Mouse (Mus musculus): ENCODE measurements around the gene Pomt2. TPM values are rescaled to one million over a fixed set of nuclear protein-coding genes. Genes with fewer than 3 reads are reported as not detected.

Gene Pomt2
- polyA plus RNA-seq, 1 experiment = 12.9 TPM

DNA sequence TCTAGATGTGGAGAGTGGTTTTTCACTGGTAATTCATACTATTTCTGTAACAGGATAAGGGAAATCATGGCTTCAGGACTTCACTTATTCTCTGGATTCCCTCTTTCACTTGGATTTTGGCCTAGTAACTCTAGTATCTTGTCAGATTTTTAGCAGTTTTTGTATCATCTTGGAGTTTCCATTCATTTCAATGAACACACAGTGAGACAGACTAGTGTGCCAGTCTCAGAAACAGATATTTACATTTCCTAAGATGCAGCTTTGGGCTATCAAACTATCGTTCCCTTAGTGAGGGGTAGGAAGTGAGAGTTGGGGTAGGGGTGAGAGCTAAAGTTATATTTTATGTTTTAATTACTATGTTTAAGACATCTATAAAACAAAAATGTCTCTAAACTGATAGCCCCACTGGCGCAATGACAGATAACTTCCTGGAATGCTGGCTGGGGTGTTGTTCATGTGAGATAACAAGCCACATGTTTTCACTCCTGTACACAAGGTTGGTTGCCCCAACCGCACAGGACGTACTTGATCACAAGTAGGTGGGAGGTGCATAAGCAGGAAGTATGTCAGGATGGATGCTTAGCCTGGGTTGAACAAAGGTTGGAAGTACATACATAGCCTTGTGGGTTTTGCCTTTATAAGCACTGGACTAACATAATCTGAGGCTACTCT, 25.7 kb downstream of the Pomt2 start:
- Histone ChIP-seq H3K27ac (ENCODE audit: insufficient read depth, low read length) (no peak overlapping the region), H3K36me3 (ENCODE audit: control insufficient read depth, insufficient read depth, low read length, poor library complexity, severe bottlenecking) (no peaks in the 10 kb centered on the region), H3K9ac (ENCODE audit: low read depth, poor library complexity, severe bottlenecking) (no peak overlapping the region), H3K27me3 (ENCODE audit: control insufficient read depth, insufficient read depth, low read length, poor library complexity, severe bottlenecking) (no peaks in the 10 kb centered on the region), H3K4me1 (ENCODE audit: control insufficient read depth, insufficient read depth, low read length) (no peaks in the 10 kb centered on the region), H3K4me3 (ENCODE audit: low read depth, low read length) (no peak overlapping the region), H3K9me3 (replicated peaks; ENCODE audit: control insufficient read depth, insufficient read depth, low read length, poor library complexity, severe bottlenecking) (no peaks in the 10 kb centered on the region)
- TF ChIP-seq CTCF (IDR thresholded peaks at IDR 0.05; ENCODE audit: low read depth, low read length) = no peak
- TF ChIP-seq POLR2A (IDR thresholded peaks at IDR 0.05; ENCODE audit: insufficient read depth, low read length) = no peak
- no peak for TF ChIP-seq EP300 (IDR thresholded peaks at IDR 0.05; ENCODE audit: insufficient read depth, low read depth, low read length)

DNA sequence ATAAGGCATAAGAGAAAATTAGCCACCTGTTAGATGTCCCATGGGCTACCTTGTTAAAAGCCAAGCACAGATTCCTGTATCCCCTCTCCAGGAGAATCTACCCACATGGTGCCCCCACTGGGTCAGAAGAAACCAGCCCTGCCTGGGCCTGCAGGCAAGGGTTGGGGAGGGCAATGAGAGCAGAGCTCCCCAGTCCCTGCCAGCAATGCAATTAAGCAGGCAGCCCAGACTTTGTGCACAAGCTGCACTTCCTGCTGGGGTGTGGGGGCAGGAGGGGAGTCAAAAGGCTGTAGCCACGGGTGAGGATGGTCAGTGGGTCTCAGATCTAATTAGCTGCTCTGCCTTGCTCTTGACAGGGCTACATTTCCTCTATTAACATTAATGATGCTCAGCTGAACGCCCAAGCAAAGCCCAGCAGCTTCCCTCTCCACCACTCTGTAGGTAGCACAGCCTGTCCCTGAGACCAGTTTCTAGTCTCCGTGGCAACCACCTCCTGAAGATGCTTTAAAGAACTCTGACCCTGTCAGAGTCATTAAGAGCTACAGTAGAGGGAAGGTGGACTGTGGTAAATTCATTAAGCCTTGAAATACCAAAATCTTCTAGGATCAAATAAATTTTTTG, 40.3 kb downstream of the Pomt2 start:
- Histone ChIP-seq H3K9me3 (replicated peaks; ENCODE audit: control insufficient read depth, insufficient read depth, low read length, poor library complexity, severe bottlenecking) (no peaks in the 10 kb centered on the region), H3K4me1 (ENCODE audit: control insufficient read depth, insufficient read depth, low read length) (no peaks in the 10 kb centered on the region), H3K9ac (ENCODE audit: low read depth, poor library complexity, severe bottlenecking) (no peak overlapping the region), H3K4me3 (ENCODE audit: low read depth, low read length) (no peak overlapping the region), H3K36me3 (ENCODE audit: control insufficient read depth, insufficient read depth, low read length, poor library complexity, severe bottlenecking) (no peaks in the 10 kb centered on the region), H3K27ac (ENCODE audit: insufficient read depth, low read length) (no peak overlapping the region), H3K27me3 (ENCODE audit: control insufficient read depth, insufficient read depth, low read length, poor library complexity, severe bottlenecking) (no peaks in the 10 kb centered on the region)
- no peak for TF ChIP-seq POLR2A (IDR thresholded peaks at IDR 0.05; ENCODE audit: insufficient read depth, low read length)
- no peak for TF ChIP-seq EP300 (IDR thresholded peaks at IDR 0.05; ENCODE audit: insufficient read depth, low read depth, low read length)

DNA sequence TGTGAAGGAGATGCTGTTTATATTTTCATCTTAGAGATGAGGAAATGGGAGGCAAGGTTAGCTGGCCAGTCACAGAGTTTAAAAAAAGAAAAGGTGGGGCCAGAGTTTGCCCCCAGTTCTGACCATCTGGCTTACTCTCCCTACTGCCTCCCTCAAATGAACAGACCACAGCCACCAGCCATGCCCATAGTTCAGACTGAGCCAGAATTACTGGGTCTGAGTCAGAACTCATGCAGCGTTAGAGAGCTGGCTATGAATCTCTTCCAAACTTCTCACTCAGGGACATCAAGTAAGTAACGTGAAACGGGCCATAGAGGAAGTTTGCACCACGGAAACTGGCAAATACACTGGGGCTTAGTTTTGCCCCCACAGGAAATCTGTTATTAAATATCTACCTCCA, 43.0 kb downstream of the Pomt2 start:
- TF ChIP-seq EP300 (IDR thresholded peaks at IDR 0.05; ENCODE audit: insufficient read depth, low read depth, low read length) (no peak), CTCF (IDR thresholded peaks at IDR 0.05; ENCODE audit: low read depth, low read length) (no peak), POLR2A (IDR thresholded peaks at IDR 0.05; ENCODE audit: insufficient read depth, low read length) (no peak)
- Histone ChIP-seq H3K9ac (ENCODE audit: low read depth, poor library complexity, severe bottlenecking) (no peak overlapping the region), H3K27me3 (ENCODE audit: control insufficient read depth, insufficient read depth, low read length, poor library complexity, severe bottlenecking) (no peaks in the 10 kb centered on the region), H3K4me3 (ENCODE audit: low read depth, low read length) (no peak overlapping the region), H3K27ac (ENCODE audit: insufficient read depth, low read length) (no peak overlapping the region), H3K4me1 (ENCODE audit: control insufficient read depth, insufficient read depth, low read length) (no peaks in the 10 kb centered on the region), H3K36me3 (ENCODE audit: control insufficient read depth, insufficient read depth, low read length, poor library complexity, severe bottlenecking) (no peaks in the 10 kb centered on the region), H3K9me3 (replicated peaks; ENCODE audit: control insufficient read depth, insufficient read depth, low read length, poor library complexity, severe bottlenecking) (no peaks in the 10 kb centered on the region)

DNA sequence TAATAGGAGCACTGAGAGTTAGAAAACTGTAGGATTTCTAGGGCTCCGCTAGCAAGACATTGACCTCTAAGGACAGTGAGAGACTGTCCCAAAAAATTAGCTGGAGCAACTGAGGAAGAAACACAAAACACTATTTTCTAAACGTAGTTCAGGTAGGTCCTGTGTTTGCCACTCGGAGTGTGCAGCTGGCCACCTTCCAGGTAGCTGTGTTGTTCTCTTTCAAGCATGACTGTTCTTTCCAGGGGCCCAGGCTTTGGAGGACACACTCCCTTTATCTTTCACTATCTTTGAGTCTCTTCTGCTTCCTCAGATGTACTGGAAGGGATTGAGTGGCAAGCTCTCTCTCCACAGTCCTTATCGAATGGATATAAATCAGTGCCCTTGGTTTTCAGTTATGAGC, 44.3 kb downstream of the Pomt2 start:
- Histone ChIP-seq H3K9ac (ENCODE audit: low read depth, poor library complexity, severe bottlenecking) (no peak overlapping the region), H3K27ac (ENCODE audit: insufficient read depth, low read length) (no peak overlapping the region), H3K4me3 (ENCODE audit: low read depth, low read length) (no peak overlapping the region), H3K27me3 (ENCODE audit: control insufficient read depth, insufficient read depth, low read length, poor library complexity, severe bottlenecking) (no peaks in the 10 kb centered on the region), H3K4me1 (ENCODE audit: control insufficient read depth, insufficient read depth, low read length) (no peaks in the 10 kb centered on the region), H3K9me3 (replicated peaks; ENCODE audit: control insufficient read depth, insufficient read depth, low read length, poor library complexity, severe bottlenecking) (no peaks in the 10 kb centered on the region), H3K36me3 (ENCODE audit: control insufficient read depth, insufficient read depth, low read length, poor library complexity, severe bottlenecking) (no peaks in the 10 kb centered on the region)
- TF ChIP-seq POLR2A (IDR thresholded peaks at IDR 0.05; ENCODE audit: insufficient read depth, low read length) = no peak
- TF ChIP-seq EP300 (IDR thresholded peaks at IDR 0.05; ENCODE audit: insufficient read depth, low read depth, low read length) = no peak
- TF ChIP-seq CTCF (IDR thresholded peaks at IDR 0.05; ENCODE audit: low read depth, low read length) = no peak

DNA sequence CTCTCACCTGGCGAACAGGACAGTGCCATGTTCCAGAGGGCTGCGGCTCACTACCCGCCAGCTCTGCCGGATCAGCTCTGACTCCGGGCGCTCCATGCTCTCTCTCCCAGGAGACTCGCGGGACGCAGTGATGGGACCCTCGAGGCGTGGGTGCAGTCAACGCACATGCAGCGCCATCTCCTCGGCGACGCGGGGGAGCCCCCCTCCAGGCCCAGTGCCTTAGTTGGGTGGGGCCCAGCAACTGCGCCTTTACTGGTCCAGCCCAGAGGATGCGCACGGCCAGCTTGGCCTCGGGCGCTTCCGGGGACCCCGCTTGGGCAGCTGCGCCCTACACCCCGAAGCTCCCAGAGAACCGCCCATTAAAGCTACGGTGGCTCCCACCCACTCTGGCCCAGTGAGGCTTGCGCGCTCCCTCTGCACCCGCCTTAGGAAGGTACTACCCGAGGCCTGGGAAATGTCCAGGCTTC, 45.6 kb downstream of the Pomt2 start, which contains the start of gene Ngb:
Gene Ngb, minus strand, starts transcription at position 375 of the 467 bp plus-strand sequence.
- TF ChIP-seq EP300 (IDR thresholded peaks at IDR 0.05; ENCODE audit: insufficient read depth, low read depth, low read length) (no peak), CTCF (IDR thresholded peaks at IDR 0.05; ENCODE audit: low read depth, low read length) (no peak), POLR2A (IDR thresholded peaks at IDR 0.05; ENCODE audit: insufficient read depth, low read length) (no peak)
- H3K4me1 ChIP-seq (ENCODE audit: control insufficient read depth, insufficient read depth, low read length) = no peaks in the 10 kb centered on the region
- H3K4me3 ChIP-seq (ENCODE audit: low read depth, low read length) = peak within 1 kb of the TSS; percentile 58
- H3K36me3 ChIP-seq (ENCODE audit: control insufficient read depth, insufficient read depth, low read length, poor library complexity, severe bottlenecking) = no peaks in the 10 kb centered on the region
- no peaks in the 10 kb centered on the region for H3K9me3 ChIP-seq (replicated peaks; ENCODE audit: control insufficient read depth, insufficient read depth, low read length, poor library complexity, severe bottlenecking)
- H3K27ac ChIP-seq (ENCODE audit: insufficient read depth, low read length) = no peak within 1 kb of the TSS
- H3K9ac ChIP-seq (ENCODE audit: low read depth, poor library complexity, severe bottlenecking) = peak within 1 kb of the TSS; percentile 7; the same call in 1 of the 2 replicates
- no peaks in the 10 kb centered on the region for H3K27me3 ChIP-seq (ENCODE audit: control insufficient read depth, insufficient read depth, low read length, poor library complexity, severe bottlenecking)

DNA sequence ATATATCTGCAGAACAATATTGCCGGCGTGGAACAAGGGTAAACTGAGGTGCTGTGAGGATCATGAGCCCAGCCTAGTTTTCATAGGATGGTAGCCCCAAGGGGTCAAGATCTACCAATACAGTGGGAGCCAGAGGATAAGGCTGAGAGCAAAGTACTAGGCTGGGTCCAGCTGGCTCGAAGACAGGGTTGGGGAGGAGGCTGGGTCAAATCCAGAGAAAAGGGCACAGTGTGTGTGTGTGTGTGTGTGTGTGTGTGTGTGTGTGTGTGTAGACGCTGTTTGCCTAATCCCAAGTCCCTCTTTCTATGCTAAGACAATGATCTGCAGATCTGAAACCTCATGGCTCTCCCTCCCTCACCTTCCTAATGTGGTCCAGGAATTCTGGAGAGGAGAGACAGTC, 47.4 kb downstream of the Pomt2 start:
- no peak overlapping the region for H3K9ac ChIP-seq (ENCODE audit: low read depth, poor library complexity, severe bottlenecking)
- no peaks in the 10 kb centered on the region for H3K27me3 ChIP-seq (ENCODE audit: control insufficient read depth, insufficient read depth, low read length, poor library complexity, severe bottlenecking)
- no peaks in the 10 kb centered on the region for H3K36me3 ChIP-seq (ENCODE audit: control insufficient read depth, insufficient read depth, low read length, poor library complexity, severe bottlenecking)
- H3K4me1 ChIP-seq (ENCODE audit: control insufficient read depth, insufficient read depth, low read length) = no peaks in the 10 kb centered on the region
- no peak overlapping the region for H3K4me3 ChIP-seq (ENCODE audit: low read depth, low read length)
- H3K9me3 ChIP-seq (replicated peaks; ENCODE audit: control insufficient read depth, insufficient read depth, low read length, poor library complexity, severe bottlenecking) = no peaks in the 10 kb centered on the region
- TF ChIP-seq EP300 (IDR thresholded peaks at IDR 0.05; ENCODE audit: insufficient read depth, low read depth, low read length) (no peak), CTCF (IDR thresholded peaks at IDR 0.05; ENCODE audit: low read depth, low read length) (no peak), POLR2A (IDR thresholded peaks at IDR 0.05; ENCODE audit: insufficient read depth, low read length) (no peak)
- no peak overlapping the region for H3K27ac ChIP-seq (ENCODE audit: insufficient read depth, low read length)

All from ES-Bruce4 (cell line).